In the genomic region with DNA sequence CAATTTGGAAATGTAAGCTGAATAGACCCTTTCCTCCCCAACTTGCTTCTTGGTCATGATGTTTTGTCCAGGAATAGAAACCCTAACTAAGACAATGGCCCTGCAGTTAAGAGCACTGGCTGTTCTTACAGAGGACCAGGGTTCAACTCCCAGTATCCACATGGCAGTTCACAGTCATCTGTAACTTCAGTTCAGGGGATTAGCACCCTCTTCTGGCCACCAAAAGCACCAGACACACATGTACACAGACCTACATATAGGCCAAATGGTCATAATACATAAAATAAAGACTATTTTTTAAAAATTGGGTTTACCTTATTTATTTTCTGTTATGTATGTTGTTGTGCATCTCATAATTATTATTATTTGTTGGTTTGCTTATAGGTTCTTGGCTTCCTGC, we compare ENCODE assay signal across 11 mouse cellular contexts. TPM values are rescaled to one million over a fixed set of nuclear protein-coding genes. Genes with fewer than 3 reads are reported as not detected.
A peak's percentile ranks its signal among the peaks of the same experiment; 100 is the strongest.
DNase-seq lines count a peak whose midpoint lies in the region; ATAC-seq and TF ChIP-seq lines count a peak whose summit lies in the region.
"Had no signal": no experiment of that assay in that cellular context is flagged by ENCODE, and none has a peak within 500 bp of the region (broad histone marks: within the 10 kb centered on the region; RNA-seq: fewer than 3 reads in every experiment).

No protein-coding gene starts in this region.

- DNase-seq in left cerebral cortex, adult 2 months (ENCODE audit: extremely low spot score in 1 of 2, low spot score in 2 of 2): no peak
- DNase-seq in left cerebral cortex, adult 18-20 months (ENCODE audit: low spot score in 2 of 2): no peak
- DNase-seq in ES-CJ7 (ENCODE audit: low read depth, low spot score): peak; percentile 92
- peak; percentile 48 for DNase-seq in retina, postnatal 1 day
- no peak for DNase-seq in adrenal gland, adult (ENCODE audit: inconsistent age in 2 of 2, low spot score in 1 of 2)
- DNase-seq: adrenal gland, adult 8-10 months; cerebellum, postnatal 14 days; lung, adult 18-20 months had no signal

- H3K36me3 ChIP-seq in neural tube, embryonic 15.5 days: no peaks in the 10 kb centered on the region

- H3K4me2 ChIP-seq in neural tube, embryonic 15.5 days: no peak overlapping the region

- H3K4me1 ChIP-seq in neural tube, embryonic 15.5 days: no peaks in the 10 kb centered on the region

- TF ChIP-seq CTCF in left cerebral cortex, adult 2 months (IDR thresholded peaks at IDR 0.05): peak; percentile 12; the same call in 1 of the 2 replicates

- H3K4me3 ChIP-seq in left cerebral cortex, adult 2 months: no peak overlapping the region
- H3K4me3 ChIP-seq in neural tube, embryonic 15.5 days (replicated peaks): no peak overlapping the region

- no peak overlapping the region for H3K9ac ChIP-seq in neural tube, embryonic 15.5 days (replicated peaks)

- 0 out of 2 replicates have a peak, but pooled peaks have one; percentile 37 for ATAC-seq in common myeloid progenitor, adult 5-6 weeks (replicated peaks; ENCODE audit: low read depth, poor library complexity, severe bottlenecking)
- ATAC-seq in neural tube, embryonic 15.5 days (ENCODE audit: low FRiP score): no peak
- ATAC-seq: forebrain, embryonic 16.5 days had no signal

- no peak overlapping the region for H3K27ac ChIP-seq in left cerebral cortex, adult 2 months
- H3K27ac ChIP-seq in neural tube, embryonic 15.5 days (replicated peaks): no peak overlapping the region

- intact Hi-C loops in left cerebral cortex, adult 2 months (cut with DNase I): no loop called here

- H3K27me3 ChIP-seq in neural tube, embryonic 15.5 days (replicated peaks): no peaks in the 10 kb centered on the region

- no peaks in the 10 kb centered on the region for H3K9me3 ChIP-seq in neural tube, embryonic 15.5 days (replicated peaks)

RNA-seq across cellular contexts. Expression of a gene that starts 38.3 kb away (rescaled TPM):
- 10 to 100 TPM; 11.3 to 13.5 TPM for total RNA-seq in left cerebral cortex, adult 2 months (2021)
- total RNA-seq in left cerebral cortex, adult 18-20 months (2021): 10 to 100 TPM; 12.1 to 12.9 TPM
- total RNA-seq in common myeloid progenitor, adult 5-6 weeks (2017): 281 and 287 TPM in 2 replicates
- polyA plus RNA-seq in neural tube, embryonic 15.5 days (2015; fragmentation: Nextera tagmentation; extraction: Ambion mirVana): 48.1 and 60.3 TPM in 2 replicates

Comparison
In these comparisons a context has a peak if more than half of its experiments do, and no peak if none do; other contexts are left out.
1. DNase-seq: peak in ES-CJ7 (single experiment) and retina, postnatal 1 day (single experiment); none in left cerebral cortex, adult 2 months (0 of 2), left cerebral cortex, adult 18-20 months (0 of 2) and adrenal gland, adult (0 of 2).
2. RNA of a gene that starts 38.3 kb away (total RNA-seq): 281 to 287 TPM in common myeloid progenitor, adult 5-6 weeks; 11.3 to 13.5 TPM in left cerebral cortex, adult 2 months and 12.1 to 12.9 TPM in left cerebral cortex, adult 18-20 months; every median in the first group is over 10 times any median in the second.